Mouse (Mus musculus) adrenal gland, postnatal 36 days (tissue): ENCODE results near the gene Bak1. TPM values are rescaled to one million over a fixed set of nuclear protein-coding genes. Genes with fewer than 3 reads are reported as not detected.
A peak's percentile ranks its signal among the peaks of the same experiment; 100 is the strongest.

Experiments used
- DNase-seq, 2 experiments: peaks; one replicate each; pipeline ENCODE4 v3.0.0; 2021; ENCODE audit warnings: mixed read lengths in 1 of 2
- total RNA-seq, 2 experiments: library from RNA; stranded (reverse); gene quantifications; 2 replicates each; pipeline ENCODE4 v1.2.3; 2021

The Bak1 gene
- total RNA-seq, 2 experiments from 2014 or later = 29.3 to 42.4 TPM

GRCm38 (mm10) chr17:27048445-27049239 lies 19.8 kb upstream of the Bak1 start:
- no peak for DNase-seq

GRCm38 (mm10) chr17:27047762-27048444 lies 19.1 kb upstream of the Bak1 start:
- no peak for DNase-seq

GRCm38 (mm10) chr17:27045164-27045563 lies 16.4 kb upstream of the Bak1 start:
- no peak for DNase-seq

GRCm38 (mm10) chr17:27042840-27043239 lies 14.0 kb upstream of the Bak1 start:
- no peak for DNase-seq

- no peak for DNase-seq
Measured at GRCm38 (mm10) chr17:27041787-27042055, 12.9 kb upstream of the Bak1 start.

- DNase-seq = peak; percentile 39 to 49
Measured at GRCm38 (mm10) chr17:27041046-27041786, 12.4 kb upstream of the Bak1 start.

GRCm38 (mm10) chr17:27040304-27041045 lies 11.7 kb upstream of the Bak1 start:
- DNase-seq = no peak

GRCm38 (mm10) chr17:27039432-27040102 lies 10.8 kb upstream of the Bak1 start:
- no peak for DNase-seq

- DNase-seq = peak; percentile 78 to 80
Measured at GRCm38 (mm10) chr17:27038335-27039050, 9.7 kb upstream of the Bak1 start.

- no peak for DNase-seq
Measured at GRCm38 (mm10) chr17:27036465-27036864, 7.7 kb upstream of the Bak1 start.

GRCm38 (mm10) chr17:27032869-27033268 lies 4.1 kb upstream of the Bak1 start:
- DNase-seq = peak; percentile 77 to 84

- DNase-seq = no peak
Measured at GRCm38 (mm10) chr17:27032328-27032727, 3.5 kb upstream of the Bak1 start.

- DNase-seq = no peak
Measured at GRCm38 (mm10) chr17:27030896-27031295, 2.1 kb upstream of the Bak1 start.

GRCm38 (mm10) chr17:27029431-27029830 lies 622 bp upstream of the Bak1 start:
- no peak for DNase-seq

GRCm38 (mm10) chr17:27028284-27028795 lies 469 bp downstream of the Bak1 start:
- peak; percentile 93 for DNase-seq

- peak; percentile 42 to 52 for DNase-seq
Measured at GRCm38 (mm10) chr17:27027460-27028283, 1.1 kb downstream of the Bak1 start.

GRCm38 (mm10) chr17:27025951-27026350 lies 2.9 kb downstream of the Bak1 start:
- no peak for DNase-seq

GRCm38 (mm10) chr17:27025326-27025902 lies 3.4 kb downstream of the Bak1 start:
- DNase-seq = no peak

- DNase-seq = no peak
Measured at GRCm38 (mm10) chr17:27023342-27023741, 5.5 kb downstream of the Bak1 start.

GRCm38 (mm10) chr17:27021736-27022135 lies 7.1 kb downstream of the Bak1 start:
- DNase-seq = peak; percentile 64 to 67
